Mouse (Mus musculus): ENCODE results near the gene Olfr294. TPM values are rescaled to one million over a fixed set of nuclear protein-coding genes. Genes with fewer than 3 reads are reported as not detected.

Gene Olfr294
- not detected for total RNA-seq (2021)
- long read RNA-seq, experiment 1, result 0 reads
- long read RNA-seq, experiment 2, result 0 reads

- no peak for DNase-seq (ENCODE audit: low spot score in 2 of 2)
Measured at GRCm38 (mm10) chr7:86616543-86616942, at the start of gene Olfr294. Gene Olfr294 (minus strand): TSS chr7:86616643.

DNA sequence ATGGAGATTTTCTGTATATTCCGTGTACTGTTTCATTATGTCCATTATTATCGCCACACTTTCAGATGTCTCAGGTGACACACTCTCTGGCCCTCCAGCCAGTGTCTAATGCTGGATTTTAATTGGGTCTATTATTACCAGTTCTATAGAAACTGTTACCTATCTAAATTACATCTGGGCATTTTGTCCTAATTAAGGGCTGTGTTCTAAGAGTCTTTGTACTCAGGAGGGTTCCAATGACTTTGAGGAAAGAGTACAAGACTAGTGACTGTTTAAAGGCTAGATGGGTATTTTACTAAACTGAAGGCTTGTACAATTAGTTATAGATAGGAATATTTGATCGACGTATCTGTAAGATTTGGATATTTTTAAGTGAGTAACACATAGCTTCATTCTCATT is 32.3 kb upstream of the Olfr294 start, which contains the start of gene Olfr293:
Gene Olfr293 (plus strand): TSS at position 301 of the 400 bp plus-strand sequence.
- DNase-seq (ENCODE audit: low spot score in 2 of 2), result no peak

DNA sequence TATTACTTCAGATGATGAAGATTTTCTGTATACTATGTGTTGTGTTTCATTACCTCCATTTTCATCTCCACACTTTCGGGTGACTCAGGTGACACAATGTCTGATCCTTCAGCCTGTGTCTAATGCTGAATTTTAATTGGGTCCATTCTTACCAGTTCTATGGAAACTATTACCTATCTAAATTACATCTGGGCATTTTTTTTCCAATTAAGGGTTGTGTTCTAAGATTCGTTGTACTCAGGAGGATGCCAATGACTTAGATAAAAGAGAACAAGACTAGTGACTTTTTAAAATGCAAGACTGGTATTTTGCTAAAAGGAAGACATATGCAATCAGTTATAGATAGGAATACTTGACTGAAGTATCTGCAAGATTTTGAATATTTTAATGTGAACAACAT is 32.9 kb downstream of the Olfr294 start, which contains the start of gene Olfr295:
Gene Olfr295 (plus strand): TSS at position 301 of the 400 bp plus-strand sequence.
- DNase-seq (ENCODE audit: low spot score in 2 of 2), result no peak

Other genes starting within 250 kb of the Olfr294 start
- gene Olfr305, start 249.7 kb downstream of the Olfr294 start, total RNA-seq (2021), result not detected
- gene Olfr304, start 230.0 kb downstream of the Olfr294 start, total RNA-seq (2021), result not detected
- not detected for gene Olfr303, start 218.9 kb downstream of the Olfr294 start, total RNA-seq (2021)
- gene Olfr301, start 212.8 kb downstream of the Olfr294 start, total RNA-seq (2021), result not detected
- not detected for gene Olfr299, start 156.7 kb downstream of the Olfr294 start, total RNA-seq (2021)
- not detected for gene Olfr298, start 124.2 kb downstream of the Olfr294 start, total RNA-seq (2021)
- not detected for gene Olfr297, start 96.7 kb downstream of the Olfr294 start, total RNA-seq (2021)
- not detected for gene Olfr295, start 32.8 kb downstream of the Olfr294 start, total RNA-seq (2021)
- gene Olfr293, start 32.4 kb upstream of the Olfr294 start, total RNA-seq (2021), result not detected
- gene Olfr292, start 71.7 kb upstream of the Olfr294 start, total RNA-seq (2021), result not detected
- 1 to 10 TPM; 1.2 to 1.8 TPM for gene Folh1, start 159.3 kb upstream of the Olfr294 start, total RNA-seq (2021)
- gene Vmn2r77, start 178.4 kb upstream of the Olfr294 start, total RNA-seq (2021), result not detected